Mouse (Mus musculus) left cerebral cortex, adult 11 months (tissue): ENCODE data around the gene Rgs12.

ENCODE experiments used
- DNase-seq: peaks from one replicate; pipeline ENCODE4 v3.0.0; 2022; ENCODE audit warnings: low spot score

Gene Rgs12

DNA sequence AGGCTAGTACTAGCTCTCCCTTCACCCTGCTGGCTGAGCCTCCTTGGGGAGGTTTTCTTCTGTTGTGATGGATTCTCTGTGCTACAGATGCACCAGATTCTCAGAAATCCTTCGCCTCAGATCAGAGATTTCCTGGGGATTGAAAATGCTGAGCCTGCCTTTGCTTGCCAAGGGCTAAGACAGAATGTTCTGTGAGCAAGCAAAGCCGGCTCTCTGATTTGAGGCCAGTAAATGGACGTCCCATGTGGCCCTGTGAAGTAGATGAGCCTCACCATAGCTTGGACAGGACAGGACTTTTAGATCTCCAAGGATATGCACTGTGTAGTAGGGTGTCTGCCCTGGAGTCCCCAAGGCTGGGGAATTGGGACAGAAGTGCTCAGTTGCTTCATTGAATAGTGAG is 135.7 kb downstream of the Rgs12 start:
- no peak for DNase-seq

- peak; percentile 55 for DNase-seq
Observed at GRCm38 (mm10) chr5:35088785-35089613, 139.8 kb downstream of the Rgs12 start.
